Mouse (Mus musculus) midbrain, embryonic 14.5 days (tissue): ENCODE data around the gene Abtb1. TPM values are rescaled to one million over a fixed set of nuclear protein-coding genes. Genes with fewer than 3 reads are reported as not detected.

Experiments
- ATAC-seq: fragments of 200-750 bp; cut with Nextera tagmentation; 2 replicates; pipeline ENCODE4 v1.8.0; 2017; ENCODE audit warnings: moderate number of reproducible peaks, moderate library complexity; ENCODE audit not compliant: low FRiP score, low TSS enrichment
- DNase-seq: peaks from one replicate; pipeline ENCODE4 v3.0.0-alpha.2; 2015
- H3K27ac ChIP-seq: fragments of 300-500 bp; sonication (generic); replicated peaks from 2 replicates; pipeline ENCODE4 v1.5.1; 2014; ENCODE audit warnings: mild to moderate bottlenecking, low read depth, low read length, moderate library complexity
- H3K27me3 ChIP-seq: fragments of 300-500 bp; sonication (generic); 2 replicates; pipeline ENCODE4 v1.6.1; 2014; ENCODE audit warnings: low read length, control low read depth, mixed read lengths; ENCODE audit not compliant: control insufficient read depth, insufficient read depth
- H3K36me3 ChIP-seq: fragments of 300-500 bp; sonication (generic); 2 replicates; pipeline ENCODE4 v1.6.1; 2014; ENCODE audit warnings: low read length, control low read depth; ENCODE audit not compliant: control insufficient read depth, insufficient read depth
- H3K4me1 ChIP-seq: fragments of 300-500 bp; sonication (generic); 2 replicates; pipeline ENCODE4 v1.6.1; 2014; ENCODE audit warnings: mild to moderate bottlenecking, antibody characterized with exemption, low read length, control low read depth; ENCODE audit not compliant: control insufficient read depth, insufficient read depth
- H3K4me2 ChIP-seq: fragments of 300-500 bp; sonication (generic); 2 replicates; pipeline ENCODE4 v1.6.1; 2014; ENCODE audit warnings: mild to moderate bottlenecking, low read length, moderate library complexity
- H3K4me3 ChIP-seq: fragments of 300-500 bp; sonication (generic); replicated peaks from 2 replicates; pipeline ENCODE4 v1.5.1; 2014; ENCODE audit warnings: low read depth, low read length
- H3K9ac ChIP-seq: fragments of 300-500 bp; sonication (generic); replicated peaks from 2 replicates; pipeline ENCODE4 v1.6.1; 2014; ENCODE audit warnings: mild to moderate bottlenecking, low read length, moderate library complexity
- H3K9me3 ChIP-seq: fragments of 300-500 bp; sonication (generic); 2 replicates; pipeline ENCODE4 v1.6.1; 2016; ENCODE audit warnings: low read length, control low read depth, mixed read lengths; ENCODE audit not compliant: control insufficient read depth
- WGBS: fragments of 180-500 bp; shearing (Covaris S2); extraction: QIAGEN DNeasy Blood & Tissue Kit; methylation state at CpG from one replicate; pipeline ENCODE4 v1.1.7; 2014; 5-methylcytosine and 5-hydroxymethylcytosine counted together
- polyA plus RNA-seq: library from polyadenylated mRNA; unstranded; fragments of >200 nt; fragmentation: Nextera tagmentation; extraction: Ambion mirVana; gene quantifications from 2 replicates; pipeline ENCODE4 v1.2.1, GENCODE M21; 2014

The Abtb1 gene
- polyA plus RNA-seq: 30.1 and 41.7 TPM in 2 replicates

DNA sequence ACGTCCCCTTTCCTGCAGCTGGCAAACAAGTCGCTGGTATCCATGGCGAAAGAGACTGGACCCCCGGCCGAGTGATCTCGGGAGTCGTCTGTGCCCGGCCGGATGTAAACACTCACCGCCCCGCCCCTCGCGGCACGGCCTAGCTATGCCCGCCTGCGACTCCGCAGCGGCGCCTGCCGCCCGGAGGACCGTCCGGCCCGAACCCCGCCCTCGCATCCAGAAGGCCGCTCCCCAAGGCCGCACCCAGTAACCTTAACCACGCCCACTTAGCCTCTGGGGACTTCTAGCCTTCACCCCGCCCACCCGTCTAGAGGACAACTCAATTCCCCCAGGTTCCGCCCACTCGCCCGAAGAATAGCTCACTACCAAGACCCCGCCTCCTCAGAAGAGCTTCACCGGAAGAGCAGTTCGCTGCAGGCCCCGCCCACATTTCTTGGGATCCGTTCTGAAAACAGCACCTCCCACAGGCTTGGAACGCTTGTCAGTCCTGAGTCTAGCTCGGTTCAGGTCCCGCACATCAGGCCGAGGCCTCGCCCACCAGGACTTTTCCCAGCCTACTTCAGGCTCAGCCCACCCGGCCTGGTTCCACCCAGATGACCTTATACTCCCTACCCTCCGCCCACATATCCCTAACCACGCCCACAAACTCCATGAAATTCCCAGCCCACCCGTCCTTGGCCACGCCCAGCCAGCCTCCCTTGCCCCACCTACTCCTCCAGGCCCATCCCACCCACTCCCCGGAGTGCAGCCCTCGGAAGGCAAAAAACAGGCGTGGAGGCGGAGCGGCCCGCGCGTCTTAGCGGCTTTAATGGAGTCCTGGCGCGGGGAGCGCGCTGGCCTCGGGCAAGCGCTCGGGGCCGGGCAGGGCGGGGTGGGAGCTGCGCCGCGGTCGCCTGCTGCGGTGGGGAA lies at the start of gene Abtb1:
Gene Abtb1, minus strand, starts transcription at position 204 of the 909 bp plus-strand sequence.
- WGBS: under 1% methylated on average over 72 of the region's 72 CpGs
- peak within 1 kb of the TSS; percentile 74 for H3K9ac ChIP-seq
- peak within 1 kb of the TSS; percentile 84 for H3K27ac ChIP-seq
- peak within 1 kb of the TSS; percentile 74 for H3K4me3 ChIP-seq
- H3K4me1 ChIP-seq: peaks cover 10% of the 10 kb centered on the region
- DNase-seq (peak; percentile 99), ATAC-seq (peak; percentile 93)
- no peaks in the 10 kb centered on the region for H3K9me3 ChIP-seq
- peaks cover 64% of the 10 kb centered on the region for H3K36me3 ChIP-seq
- no peaks in the 10 kb centered on the region for H3K27me3 ChIP-seq
- H3K4me2 ChIP-seq: peak within 1 kb of the TSS; percentile 88

DNA sequence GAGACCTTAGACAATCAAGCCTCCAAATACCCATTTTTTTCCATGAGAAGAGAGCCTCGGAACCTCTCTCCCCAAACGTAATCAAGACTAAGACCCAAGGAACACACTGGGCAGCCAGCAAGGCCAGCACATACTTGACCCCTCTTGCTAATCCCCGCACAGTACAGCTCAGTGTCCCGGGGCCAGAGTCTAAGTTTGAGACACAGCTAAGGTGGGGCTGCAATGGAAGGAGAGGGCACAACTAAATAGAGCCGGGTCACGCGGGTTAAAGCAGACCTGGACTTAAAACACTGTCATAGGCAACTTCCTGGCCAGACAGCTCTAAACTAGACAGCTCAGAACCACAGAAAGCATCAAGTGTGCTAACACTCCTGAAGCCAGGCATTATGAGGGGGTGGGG lies 49.0 kb upstream of the Abtb1 start:
- no peak for DNase-seq
- no peak overlapping the region for H3K27ac ChIP-seq
- H3K27me3 ChIP-seq: no peaks in the 10 kb centered on the region
- no peak overlapping the region for H3K4me3 ChIP-seq
- no peaks in the 10 kb centered on the region for H3K4me1 ChIP-seq
- no peak overlapping the region for H3K4me2 ChIP-seq
- ATAC-seq: no peak
- no peaks in the 10 kb centered on the region for H3K9me3 ChIP-seq
- WGBS: 91% methylated on average over 7 of the region's 7 CpGs
- H3K9ac ChIP-seq: no peak overlapping the region
- peaks cover 47% of the 10 kb centered on the region for H3K36me3 ChIP-seq

DNA sequence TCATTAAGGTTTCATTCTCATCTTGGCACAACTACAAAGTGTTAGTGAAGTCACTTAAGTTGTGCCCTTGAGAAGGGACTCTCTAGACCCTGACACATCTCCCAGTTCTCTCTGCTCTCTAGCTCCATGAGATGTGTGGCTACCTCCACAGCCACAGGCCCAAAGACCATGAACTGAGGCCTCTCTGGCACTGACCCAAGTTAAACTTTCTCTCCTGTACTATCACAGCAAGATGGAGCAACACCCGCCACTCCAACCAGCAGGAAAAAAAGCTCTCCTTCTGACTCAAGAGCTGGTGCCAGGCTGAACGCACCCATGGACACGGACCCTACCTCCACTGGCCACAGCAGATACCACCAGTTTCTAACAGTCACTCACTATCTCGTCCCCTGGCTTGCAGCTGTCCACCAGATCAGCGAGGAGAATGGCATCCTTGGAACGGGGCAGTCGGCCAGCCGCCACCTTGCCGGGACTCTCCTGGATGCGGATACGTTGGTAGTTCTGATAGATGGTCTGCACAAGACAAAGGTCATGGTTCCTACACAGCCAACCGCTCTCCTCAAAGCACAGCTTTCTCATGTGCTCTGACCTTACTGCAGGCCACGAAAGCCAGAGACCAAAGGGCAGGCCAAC lies 47.7 kb upstream of the Abtb1 start:
- no peaks in the 10 kb centered on the region for H3K9me3 ChIP-seq
- H3K9ac ChIP-seq: no peak overlapping the region
- no peaks in the 10 kb centered on the region for H3K4me1 ChIP-seq
- H3K4me2 ChIP-seq: no peak overlapping the region
- no peak for DNase-seq
- no peaks in the 10 kb centered on the region for H3K27me3 ChIP-seq
- H3K27ac ChIP-seq: no peak overlapping the region
- ATAC-seq: no peak
- 95% methylated on average over 13 of the region's 13 CpGs for WGBS
- H3K36me3 ChIP-seq: peaks cover 50% of the 10 kb centered on the region
- H3K4me3 ChIP-seq: no peak overlapping the region

DNA sequence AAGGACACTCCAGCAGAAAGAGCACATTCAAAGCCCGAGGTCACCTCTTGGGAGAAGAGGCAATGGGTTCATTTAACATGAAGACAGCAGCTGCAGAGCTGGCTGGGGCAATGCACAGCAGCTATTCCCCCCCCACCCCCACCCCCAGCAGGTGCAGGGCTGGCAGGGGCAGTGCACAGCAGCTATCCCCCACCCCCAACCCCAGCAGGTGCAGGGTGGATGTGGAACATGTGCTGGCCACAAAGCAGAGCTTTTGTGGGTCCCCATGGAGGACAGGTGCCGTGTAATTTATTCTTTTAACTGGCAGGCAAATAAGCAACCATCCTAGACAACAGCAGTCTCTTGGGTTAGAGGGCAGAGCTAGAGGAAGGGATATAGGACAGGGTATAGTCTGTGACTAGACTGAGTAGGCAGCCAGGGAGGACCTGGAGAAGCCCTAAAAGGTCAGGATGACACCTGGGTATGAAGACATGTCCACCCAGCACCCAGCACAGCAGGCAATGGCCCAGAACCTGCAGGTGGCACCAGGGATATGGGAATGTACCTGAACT lies 44.7 kb upstream of the Abtb1 start:
- no peak overlapping the region for H3K4me2 ChIP-seq
- DNase-seq (peak; percentile 45), ATAC-seq (no peak; the same call in 1 of the 2 replicates)
- 0 out of 2 replicates have a peak overlapping the region, but pooled peaks have one; percentile 13 for H3K27ac ChIP-seq
- H3K27me3 ChIP-seq: no peaks in the 10 kb centered on the region
- peaks cover 55% of the 10 kb centered on the region for H3K36me3 ChIP-seq
- H3K9ac ChIP-seq: no peak overlapping the region
- H3K4me3 ChIP-seq: no peak overlapping the region
- no peaks in the 10 kb centered on the region for H3K9me3 ChIP-seq
- 25% methylated on average over 2 of the region's 2 CpGs for WGBS
- no peaks in the 10 kb centered on the region for H3K4me1 ChIP-seq

DNA sequence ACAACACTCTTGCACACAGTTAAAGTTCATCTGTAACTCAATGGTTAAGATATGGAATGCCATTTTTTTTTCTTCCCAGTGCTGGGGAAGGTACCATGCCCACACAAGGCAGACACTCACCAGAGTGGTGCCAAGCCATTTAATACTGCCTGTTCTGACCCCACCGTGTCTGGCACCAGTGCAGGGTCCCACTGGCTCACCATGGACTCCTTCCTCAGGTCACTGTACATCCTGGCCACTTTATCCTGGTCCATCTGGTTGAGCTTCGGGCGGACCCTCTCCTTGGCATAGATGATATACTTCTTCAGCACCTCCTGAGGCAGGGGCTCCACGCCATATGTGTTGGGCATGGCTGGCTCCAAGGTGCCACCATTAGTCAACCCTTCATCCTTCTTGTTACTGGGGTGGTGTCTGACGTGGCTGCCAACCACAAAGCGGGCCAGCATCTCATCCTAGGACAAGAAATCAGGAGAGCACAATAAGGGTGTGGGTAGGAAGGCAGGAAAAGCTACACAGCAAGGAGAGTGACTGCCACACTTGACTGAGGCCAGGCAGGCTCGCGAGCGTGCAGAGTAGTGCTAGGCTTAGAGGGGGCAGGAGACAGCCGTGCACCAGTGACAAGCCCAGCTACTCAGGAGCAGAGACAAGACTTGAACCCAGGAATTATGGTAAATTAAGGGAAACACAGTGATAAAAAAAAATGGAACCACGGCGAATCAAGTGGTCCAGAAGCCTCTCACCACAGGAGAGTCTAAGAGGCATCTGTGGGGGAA lies 44.0 kb upstream of the Abtb1 start:
- DNase-seq (no peak), ATAC-seq (no peak)
- 83% methylated on average over 12 of the region's 12 CpGs for WGBS
- Histone ChIP-seq H3K27ac (0 out of 2 replicates have a peak overlapping the region, but pooled peaks have one; percentile 13), H3K4me1 (no peaks in the 10 kb centered on the region), H3K36me3 (peaks cover 50% of the 10 kb centered on the region), H3K27me3 (no peaks in the 10 kb centered on the region), H3K4me3 (no peak overlapping the region), H3K9me3 (no peaks in the 10 kb centered on the region), H3K9ac (no peak overlapping the region), H3K4me2 (no peak overlapping the region)

DNA sequence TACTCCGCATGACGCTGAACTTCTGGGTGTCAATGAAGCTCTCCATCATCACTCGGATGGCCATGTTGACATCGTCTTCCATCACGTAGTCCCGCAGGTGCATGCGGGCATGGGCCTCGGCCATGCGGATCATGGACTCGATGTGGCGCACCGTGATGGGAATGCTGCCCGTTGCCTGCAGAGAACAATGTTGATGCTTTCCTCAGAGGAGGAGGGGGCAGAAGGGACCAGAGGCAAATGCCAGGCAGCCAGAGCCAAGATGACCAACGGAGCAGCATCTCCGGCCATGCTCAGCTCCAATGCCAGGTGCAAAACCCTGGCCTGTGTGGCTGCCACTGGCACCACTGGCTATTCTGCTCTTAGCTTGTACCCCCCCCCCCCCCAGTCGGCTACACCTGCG lies 42.9 kb upstream of the Abtb1 start:
- Histone ChIP-seq H3K4me2 (no peak overlapping the region), H3K27ac (no peak overlapping the region), H3K4me3 (no peak overlapping the region), H3K9me3 (no peaks in the 10 kb centered on the region), H3K27me3 (no peaks in the 10 kb centered on the region), H3K4me1 (no peaks in the 10 kb centered on the region), H3K9ac (no peak overlapping the region), H3K36me3 (peaks cover 42% of the 10 kb centered on the region)
- no peak for ATAC-seq
- DNase-seq: no peak
- 97% methylated on average over 17 of the region's 17 CpGs for WGBS

DNA sequence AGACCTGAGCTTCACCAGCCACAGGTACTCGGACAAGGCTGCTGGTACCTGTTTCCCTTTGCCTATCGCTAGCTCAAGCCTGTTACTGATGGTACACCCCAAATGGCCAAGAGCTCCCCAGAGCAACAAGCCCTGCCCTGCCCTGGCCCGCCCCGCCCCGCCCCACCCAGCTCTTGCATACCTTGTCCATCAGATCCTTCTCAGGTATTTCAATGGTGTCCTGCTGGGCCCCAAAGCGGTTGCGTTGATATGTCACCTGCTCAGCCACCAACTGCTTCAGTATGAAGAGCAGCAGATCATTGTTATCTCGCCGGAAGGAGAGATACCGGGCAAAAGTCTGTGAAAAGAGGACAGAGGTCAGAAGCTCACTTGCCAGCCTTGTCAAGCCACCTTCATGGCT lies 42.4 kb upstream of the Abtb1 start:
- Histone ChIP-seq H3K9me3 (no peaks in the 10 kb centered on the region), H3K27ac (no peak overlapping the region), H3K9ac (no peak overlapping the region), H3K4me1 (no peaks in the 10 kb centered on the region), H3K36me3 (peaks cover 37% of the 10 kb centered on the region), H3K27me3 (no peaks in the 10 kb centered on the region), H3K4me2 (no peak overlapping the region), H3K4me3 (no peak overlapping the region)
- WGBS: 95% methylated on average over 10 of the region's 10 CpGs
- DNase-seq: no peak
- ATAC-seq: no peak

DNA sequence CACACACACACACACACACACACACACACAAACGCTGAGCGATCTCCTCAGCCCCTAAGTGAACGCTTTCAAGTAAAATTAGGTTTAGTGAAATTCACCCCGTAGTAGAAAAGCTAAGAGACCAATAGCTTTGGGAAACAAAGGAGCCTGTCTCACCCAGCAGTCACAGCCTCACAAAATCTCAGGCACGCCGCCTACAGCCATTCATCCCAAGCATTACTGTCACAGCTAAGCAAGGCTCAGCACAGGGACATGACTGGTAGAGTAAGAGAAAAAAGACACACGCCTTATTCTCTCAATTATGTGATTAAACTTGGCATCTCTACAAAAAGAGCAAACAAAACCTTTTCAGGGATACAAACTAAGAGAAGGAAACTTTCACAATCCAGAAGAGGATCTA lies 39.5 kb upstream of the Abtb1 start:
- Histone ChIP-seq H3K27ac (peak overlapping the region; percentile 49), H3K4me1 (no peaks in the 10 kb centered on the region), H3K9me3 (no peaks in the 10 kb centered on the region), H3K36me3 (peaks cover 16% of the 10 kb centered on the region), H3K9ac (no peak overlapping the region), H3K4me2 (no peak overlapping the region), H3K27me3 (no peaks in the 10 kb centered on the region), H3K4me3 (no peak overlapping the region)
- WGBS: 22% methylated on average over 7 of the region's 7 CpGs
- ATAC-seq (no peak), DNase-seq (no peak)
